Mouse (Mus musculus) heart, embryonic 15.5 days (tissue): Measurements from ENCODE around the gene Mdh1. TPM values are rescaled to one million over a fixed set of nuclear protein-coding genes. Genes with fewer than 3 reads are reported as not detected.
"Not testable (repeated sequence)": the region's sequence is repeated elsewhere in the genome, so short reads cannot be mapped to it uniquely, and the experiment has no call there.

ENCODE experiments used
- ATAC-seq: fragments of 200-750 bp; cut with Nextera tagmentation; replicated peaks from 2 replicates; pipeline ENCODE4 v1.8.0; 2017; ENCODE audit warnings: low read depth, moderate TSS enrichment; ENCODE audit not compliant: insufficient number of reproducible peaks, insufficient read depth, low FRiP score
- H3K27ac ChIP-seq: fragments of 300-500 bp; sonication (generic); 2 replicates; pipeline ENCODE4 v1.5.1; 2015; ENCODE audit warnings: mild to moderate bottlenecking, inconsistent platforms
- H3K27me3 ChIP-seq: fragments of 300-500 bp; sonication (generic); 2 replicates; pipeline ENCODE4 v1.6.1; 2015; ENCODE audit warnings: inconsistent platforms
- H3K36me3 ChIP-seq: fragments of 300-500 bp; sonication (generic); 2 replicates; pipeline ENCODE4 v1.6.1; 2015; ENCODE audit warnings: mild to moderate bottlenecking, inconsistent platforms
- H3K4me1 ChIP-seq: fragments of 300-500 bp; sonication (generic); replicated peaks from 2 replicates; pipeline ENCODE4 v1.6.1; 2015; ENCODE audit warnings: inconsistent platforms
- H3K4me2 ChIP-seq: fragments of 300-500 bp; sonication (generic); 2 replicates; pipeline ENCODE4 v1.6.1; 2015; ENCODE audit warnings: inconsistent platforms, mild to moderate bottlenecking, moderate library complexity
- H3K4me3 ChIP-seq: fragments of 300-500 bp; sonication (generic); 2 replicates; pipeline ENCODE4 v1.5.1; 2015; ENCODE audit warnings: mild to moderate bottlenecking, inconsistent platforms
- H3K9ac ChIP-seq: fragments of 300-500 bp; sonication (generic); 2 replicates; pipeline ENCODE4 v1.6.1; 2015; ENCODE audit warnings: mild to moderate bottlenecking, inconsistent platforms
- H3K9me3 ChIP-seq: fragments of 300-500 bp; sonication (generic); replicated peaks from 2 replicates; pipeline ENCODE4 v1.6.1; 2016; ENCODE audit warnings: inconsistent platforms
- WGBS: fragments of 180-500 bp; shearing (Covaris S2); methylation state at CpG from one replicate; pipeline ENCODE4 v1.1.7; 2015; ENCODE audit warnings: mixed read lengths; 5-methylcytosine and 5-hydroxymethylcytosine counted together
- polyA plus RNA-seq: library from polyadenylated mRNA; unstranded; fragments of >200 nt; fragmentation: Nextera tagmentation; extraction: Ambion mirVana; gene quantifications from 2 replicates; pipeline ENCODE4 v1.2.1, GENCODE M21; 2015

The Mdh1 gene
- polyA plus RNA-seq, 1 experiment from 2014 or later: 1,790 TPM

- H3K36me3 ChIP-seq: no peaks in the 10 kb centered on the region
- H3K4me3 ChIP-seq: no peak overlapping the region
- no peak for ATAC-seq
- H3K27ac ChIP-seq: no peak overlapping the region
- 58% methylated on average over 2 of the region's 2 CpGs for WGBS
- H3K27me3 ChIP-seq: no peaks in the 10 kb centered on the region
- no peaks in the 10 kb centered on the region for H3K9me3 ChIP-seq
- H3K4me2 ChIP-seq: no peak overlapping the region
- H3K9ac ChIP-seq: no peak overlapping the region
- no peaks in the 10 kb centered on the region for H3K4me1 ChIP-seq
Measured at GRCm38 (mm10) chr11:21545021-21545420, 27.1 kb downstream of the Mdh1 start.

GRCm38 (mm10) chr11:21542731-21543130 lies 29.4 kb downstream of the Mdh1 start:
- Histone ChIP-seq H3K9me3 (no peaks in the 10 kb centered on the region), H3K9ac (no peak overlapping the region), H3K4me3 (no peak overlapping the region), H3K27ac (no peak overlapping the region), H3K4me2 (no peak overlapping the region), H3K36me3 (no peaks in the 10 kb centered on the region), H3K27me3 (no peaks in the 10 kb centered on the region), H3K4me1 (no peaks in the 10 kb centered on the region)
- WGBS: 73% methylated on average over 5 of the region's 5 CpGs
- no peak for ATAC-seq

GRCm38 (mm10) chr11:21540622-21541021 lies 31.5 kb downstream of the Mdh1 start:
- no peak overlapping the region for H3K27ac ChIP-seq
- H3K9me3 ChIP-seq: no peaks in the 10 kb centered on the region
- H3K9ac ChIP-seq: no peak overlapping the region
- ATAC-seq: no peak
- H3K4me2 ChIP-seq: no peak overlapping the region
- WGBS: 94% methylated on average over 2 of the region's 2 CpGs
- H3K27me3 ChIP-seq: no peaks in the 10 kb centered on the region
- H3K4me3 ChIP-seq: no peak overlapping the region
- H3K4me1 ChIP-seq: no peaks in the 10 kb centered on the region
- H3K36me3 ChIP-seq: no peaks in the 10 kb centered on the region

- no peak overlapping the region for H3K27ac ChIP-seq
- no peak overlapping the region for H3K9ac ChIP-seq
- H3K36me3 ChIP-seq: no peaks in the 10 kb centered on the region
- H3K4me3 ChIP-seq: no peak overlapping the region
- 45% methylated on average over 2 of the region's 2 CpGs for WGBS
- no peak overlapping the region for H3K4me2 ChIP-seq
- H3K27me3 ChIP-seq: no peaks in the 10 kb centered on the region
- no peak for ATAC-seq
- no peaks in the 10 kb centered on the region for H3K9me3 ChIP-seq
- H3K4me1 ChIP-seq: no peaks in the 10 kb centered on the region
Measured at GRCm38 (mm10) chr11:21540072-21540471, 32.1 kb downstream of the Mdh1 start.

- not testable (repeated sequence) for H3K4me2 ChIP-seq, H3K4me3 ChIP-seq, ATAC-seq, H3K9me3 ChIP-seq, H3K4me1 ChIP-seq, H3K9ac ChIP-seq, H3K27ac ChIP-seq, H3K36me3 ChIP-seq, H3K27me3 ChIP-seq
- 85% methylated on average over 2 of the region's 2 CpGs for WGBS
Measured at GRCm38 (mm10) chr11:21530856-21531255, 41.3 kb downstream of the Mdh1 start.

GRCm38 (mm10) chr11:21528676-21529394 lies 43.3 kb downstream of the Mdh1 start:
- H3K4me2 ChIP-seq: no peak overlapping the region

GRCm38 (mm10) chr11:21517726-21518125 lies 54.4 kb downstream of the Mdh1 start:
- Histone ChIP-seq H3K4me2 (no peak overlapping the region), H3K27ac (no peak overlapping the region), H3K36me3 (no peaks in the 10 kb centered on the region), H3K9me3 (no peaks in the 10 kb centered on the region), H3K9ac (no peak overlapping the region), H3K4me1 (no peaks in the 10 kb centered on the region), H3K4me3 (no peak overlapping the region), H3K27me3 (no peaks in the 10 kb centered on the region)
- 86% methylated on average over 9 of the region's 9 CpGs for WGBS
- ATAC-seq: no peak

More at GRCm38 (mm10) chr11:21528676-21529394, 43.3 kb downstream of the Mdh1 start:
- no peaks in the 10 kb centered on the region for H3K4me1 ChIP-seq
- H3K36me3 ChIP-seq: no peaks in the 10 kb centered on the region
- no peak overlapping the region for H3K27ac ChIP-seq
- WGBS: 41% methylated on average over 2 of the region's 2 CpGs
- H3K4me3 ChIP-seq: no peak overlapping the region
- H3K27me3 ChIP-seq: no peaks in the 10 kb centered on the region
- H3K9ac ChIP-seq: no peak overlapping the region
- ATAC-seq: no peak
- no peaks in the 10 kb centered on the region for H3K9me3 ChIP-seq

GRCm38 (mm10) chr11:21516396-21516795 lies 55.8 kb downstream of the Mdh1 start:
- not testable (repeated sequence) for H3K9ac ChIP-seq, H3K4me2 ChIP-seq, H3K4me3 ChIP-seq, H3K27ac ChIP-seq, H3K4me1 ChIP-seq, H3K27me3 ChIP-seq, ATAC-seq, H3K9me3 ChIP-seq, H3K36me3 ChIP-seq
- WGBS: 87% methylated on average over 1 of the region's 1 CpGs

GRCm38 (mm10) chr11:21510577-21510976 lies 61.6 kb downstream of the Mdh1 start:
- not testable (repeated sequence) for H3K4me3 ChIP-seq, H3K27me3 ChIP-seq, H3K9ac ChIP-seq, ATAC-seq, H3K9me3 ChIP-seq, H3K27ac ChIP-seq, H3K4me1 ChIP-seq, H3K36me3 ChIP-seq, H3K4me2 ChIP-seq
- WGBS: 74% methylated on average over 1 of the region's 1 CpGs

GRCm38 (mm10) chr11:21508713-21509112 lies 63.5 kb downstream of the Mdh1 start:
- not testable (repeated sequence) for H3K27ac ChIP-seq, H3K9me3 ChIP-seq, H3K4me1 ChIP-seq, H3K4me3 ChIP-seq, H3K27me3 ChIP-seq, H3K9ac ChIP-seq, ATAC-seq, H3K4me2 ChIP-seq, H3K36me3 ChIP-seq
- 62% methylated on average over 1 of the region's 1 CpGs for WGBS

- not testable (repeated sequence) for H3K27me3 ChIP-seq, H3K27ac ChIP-seq, H3K36me3 ChIP-seq, ATAC-seq, H3K9me3 ChIP-seq, H3K4me3 ChIP-seq, H3K9ac ChIP-seq, H3K4me2 ChIP-seq, H3K4me1 ChIP-seq
- 73% methylated on average over 5 of the region's 5 CpGs for WGBS
Measured at GRCm38 (mm10) chr11:21507073-21507472, 65.1 kb downstream of the Mdh1 start.
